Mouse (Mus musculus) forebrain, embryonic 11.5 days (tissue): ENCODE results near the gene Snrnp200. TPM values are rescaled to one million over a fixed set of nuclear protein-coding genes. Genes with fewer than 3 reads are reported as not detected.

Source experiments
- ATAC-seq: fragments of 200-750 bp; cut with Nextera tagmentation; replicated peaks from 2 replicates; pipeline ENCODE4 v1.8.0; 2017; ENCODE audit warnings: moderate TSS enrichment; ENCODE audit not compliant: low FRiP score
- DNase-seq: peaks from one replicate; pipeline ENCODE4 v3.0.0-alpha.2; 2017; ENCODE audit warnings: low spot score
- H3K27ac ChIP-seq: fragments of 300-500 bp; sonication (generic); 2 replicates; pipeline ENCODE4 v1.5.1; 2014; ENCODE audit warnings: low read depth, low read length
- H3K27me3 ChIP-seq: fragments of 300-500 bp; sonication (generic); 2 replicates; pipeline ENCODE4 v1.6.1; 2014; ENCODE audit warnings: mild to moderate bottlenecking, low read length, mixed read lengths; ENCODE audit not compliant: control insufficient read depth, insufficient read depth
- H3K36me3 ChIP-seq: fragments of 300-500 bp; sonication (generic); 2 replicates; pipeline ENCODE4 v1.6.1; 2014; ENCODE audit warnings: mild to moderate bottlenecking, low read length, moderate library complexity, mixed read lengths; ENCODE audit not compliant: control insufficient read depth, insufficient read depth
- H3K4me1 ChIP-seq: fragments of 300-500 bp; sonication (generic); replicated peaks from 2 replicates; pipeline ENCODE4 v1.6.1; 2014; ENCODE audit warnings: low read length, mixed read lengths; ENCODE audit not compliant: control insufficient read depth, insufficient read depth
- H3K4me2 ChIP-seq: fragments of 300-500 bp; sonication (generic); 2 replicates; pipeline ENCODE4 v1.6.1; 2014; ENCODE audit warnings: low read depth, mild to moderate bottlenecking, low read length, moderate library complexity, mixed read lengths; ENCODE audit not compliant: severe bottlenecking
- H3K4me3 ChIP-seq: fragments of 300-500 bp; sonication (generic); 2 replicates; pipeline ENCODE4 v1.5.1; 2014; ENCODE audit warnings: low read depth, low read length
- H3K9ac ChIP-seq: fragments of 300-500 bp; sonication (generic); 2 replicates; pipeline ENCODE4 v1.6.1; 2014; ENCODE audit warnings: low read length
- H3K9me3 ChIP-seq: fragments of 300-500 bp; sonication (generic); 2 replicates; pipeline ENCODE4 v1.6.1; 2016; ENCODE audit warnings: low read length, mixed read lengths; ENCODE audit not compliant: control insufficient read depth
- polyA plus RNA-seq: library from polyadenylated mRNA; unstranded; fragments of >200 nt; fragmentation: Nextera tagmentation; extraction: Ambion mirVana; gene quantifications from 2 replicates; pipeline ENCODE4 v1.2.1, GENCODE M21; 2014

Gene Snrnp200
- polyA plus RNA-seq, 1 experiment from 2014 or later, result 113 TPM

GRCm38 (mm10) chr2:127278162-127278561 is 70.0 kb downstream of the Snrnp200 start:
- H3K9ac ChIP-seq, result no peak overlapping the region
- no peaks in the 10 kb centered on the region for H3K4me1 ChIP-seq
- no peaks in the 10 kb centered on the region for H3K36me3 ChIP-seq
- H3K27me3 ChIP-seq, result no peaks in the 10 kb centered on the region
- ATAC-seq (no peak), DNase-seq (no peak)
- H3K27ac ChIP-seq, result no peak overlapping the region
- H3K4me3 ChIP-seq, result no peak overlapping the region
- no peaks in the 10 kb centered on the region for H3K9me3 ChIP-seq
- H3K4me2 ChIP-seq, result no peak overlapping the region

Other genes starting within 250 kb of the Snrnp200 start
- gene Ap4e1, start 199.7 kb upstream of the Snrnp200 start, polyA plus RNA-seq, result 11.3 and 13.1 TPM in 2 replicates
- gene Blvra, start 137.7 kb upstream of the Snrnp200 start, polyA plus RNA-seq, result 15.2 and 20.3 TPM in 2 replicates
- gene Ncaph, start 74.4 kb upstream of the Snrnp200 start, polyA plus RNA-seq, result 130 and 132 TPM in 2 replicates
- gene Itpripl1, start 64.9 kb upstream of the Snrnp200 start, polyA plus RNA-seq, result 22.5 and 23.5 TPM in 2 replicates
- gene 1810024B03Rik, start 106 bp upstream of the Snrnp200 start, polyA plus RNA-seq, result 2.1 and 2.9 TPM in 2 replicates
- gene Ciao1, start 39.4 kb downstream of the Snrnp200 start, polyA plus RNA-seq, result 46.3 and 55.6 TPM in 2 replicates
- gene Tmem127, start 39.5 kb downstream of the Snrnp200 start, polyA plus RNA-seq, result 23.0 and 25.7 TPM in 2 replicates
- 95.0 and 102 TPM in 2 replicates for gene Stard7, start 61.8 kb downstream of the Snrnp200 start, polyA plus RNA-seq
- gene Dusp2, start 127.8 kb downstream of the Snrnp200 start, polyA plus RNA-seq, result 3.9 and 5.2 TPM in 2 replicates
- gene Astl, start 130.3 kb downstream of the Snrnp200 start, polyA plus RNA-seq, result not detected in 2 replicates
- 3.4 and 4.1 TPM in 2 replicates for gene Adra2b, start 154.8 kb downstream of the Snrnp200 start, polyA plus RNA-seq
- gene Gpat2, start 216.8 kb downstream of the Snrnp200 start, polyA plus RNA-seq, result 0.16 and 0.40 TPM in 2 replicates
- 25.8 and 26.0 TPM in 2 replicates for gene Fahd2a, start 236.2 kb downstream of the Snrnp200 start, polyA plus RNA-seq